Mouse (Mus musculus) thymus, adult 2 months (tissue): ENCODE data around the gene Fam89a. TPM values are rescaled to one million over a fixed set of nuclear protein-coding genes. Genes with fewer than 3 reads are reported as not detected.

Experiments
- DNase-seq: peaks from one replicate; pipeline ENCODE4 v3.0.0; 2021
- H3K27ac ChIP-seq: fragments of 200-500 bp; 2 replicates; pipeline ENCODE4 v1.5.1; 2012; ENCODE audit warnings: low read length, control low read depth; ENCODE audit not compliant: control insufficient read depth, insufficient read depth
- H3K27me3 ChIP-seq: fragments of 200-500 bp; 2 replicates; pipeline ENCODE4 v1.6.1; 2012; ENCODE audit warnings: mild to moderate bottlenecking, low read length, moderate library complexity, mixed read lengths; ENCODE audit not compliant: control insufficient read depth, insufficient read depth
- H3K36me3 ChIP-seq: fragments of 200-500 bp; 2 replicates; pipeline ENCODE4 v1.6.1; 2012; ENCODE audit warnings: mild to moderate bottlenecking, low read length, moderate library complexity; ENCODE audit not compliant: control insufficient read depth, insufficient read depth
- H3K4me1 ChIP-seq: fragments of 200-500 bp; replicated peaks from 2 replicates; pipeline ENCODE4 v1.6.1; 2012; ENCODE audit warnings: low read length; ENCODE audit not compliant: control insufficient read depth, insufficient read depth
- H3K4me3 ChIP-seq: fragments of 200-500 bp; 2 replicates; pipeline ENCODE4 v1.5.1; 2012; ENCODE audit warnings: mild to moderate bottlenecking, low read length, control low read depth, moderate library complexity; ENCODE audit not compliant: control insufficient read depth, insufficient read depth
- CTCF ChIP-seq: fragments of 200-500 bp; IDR thresholded peaks from 2 replicates; pipeline ENCODE4 v1.5.1; 2012; ENCODE audit warnings: mild to moderate bottlenecking, control low read depth, low read length, moderate library complexity, borderline replicate concordance; ENCODE audit not compliant: control insufficient read depth, poor library complexity, insufficient read depth; ENCODE audit errors: extremely low read depth
- POLR2A ChIP-seq: fragments of 200-500 bp; IDR thresholded peaks from 2 replicates; pipeline ENCODE4 v1.6.1; 2012; ENCODE audit warnings: mild to moderate bottlenecking, low read length, control low read depth, moderate library complexity; ENCODE audit not compliant: control insufficient read depth, poor library complexity, insufficient read depth; ENCODE audit errors: extremely low read depth
- WGBS: fragments of 180-500 bp; shearing (Covaris S2); methylation state at CpG from one replicate; pipeline ENCODE4 v1.1.7; 2018; 5-methylcytosine and 5-hydroxymethylcytosine counted together
- polyA plus RNA-seq: library from polyadenylated mRNA; depleted of rRNA; stranded (reverse); fragments of >200 nt; gene quantifications from 2 replicates; pipeline ENCODE4 v1.2.3, GENCODE M21; 2012; rRNA removed

Gene Fam89a
- polyA plus RNA-seq, 1 experiment: 15.5 TPM

GRCm38 (mm10) chr8:124701023-124701422 is 50.6 kb downstream of the Fam89a start:
- H3K27ac ChIP-seq: peak overlapping the region; percentile 100

GRCm38 (mm10) chr8:124700271-124700670 is 51.4 kb downstream of the Fam89a start:
- DNase-seq: peak; percentile 37
- Histone ChIP-seq H3K4me1 (peaks cover 48% of the 10 kb centered on the region), H3K27ac (peak overlapping the region; percentile 100), H3K36me3 (no peaks in the 10 kb centered on the region; the same call in 1 of the 2 replicates), H3K4me3 (no peak overlapping the region), H3K27me3 (no peaks in the 10 kb centered on the region)
- no peak for TF ChIP-seq CTCF
- TF ChIP-seq POLR2A: no peak
- 33% methylated on average over 5 of the region's 5 CpGs for WGBS

More at GRCm38 (mm10) chr8:124701023-124701422, 50.6 kb downstream of the Fam89a start:
- Histone ChIP-seq H3K27me3 (no peaks in the 10 kb centered on the region), H3K36me3 (no peaks in the 10 kb centered on the region; the same call in 1 of the 2 replicates), H3K4me3 (no peak overlapping the region), H3K4me1 (peaks cover 48% of the 10 kb centered on the region)
- peak; percentile 60; the same call in 1 of the 2 replicates for TF ChIP-seq POLR2A
- 0 out of 2 replicates have a peak, but pooled peaks have one; percentile 48 for TF ChIP-seq CTCF
- peak; percentile 78 for DNase-seq
- 7% methylated on average over 9 of the region's 9 CpGs for WGBS

GRCm38 (mm10) chr8:124695424-124696100 is 56.1 kb downstream of the Fam89a start:
- Histone ChIP-seq H3K4me3 (no peak overlapping the region), H3K27me3 (no peaks in the 10 kb centered on the region), H3K36me3 (peaks cover 12% of the 10 kb centered on the region), H3K27ac (no peak overlapping the region), H3K4me1 (peaks cover 13% of the 10 kb centered on the region)
- TF ChIP-seq CTCF: no peak
- TF ChIP-seq POLR2A: no peak
- DNase-seq: no peak
- 97% methylated on average over 22 of the region's 22 CpGs for WGBS

GRCm38 (mm10) chr8:124691706-124692105 is 59.9 kb downstream of the Fam89a start:
- H3K4me1 ChIP-seq: no peaks in the 10 kb centered on the region
- H3K36me3 ChIP-seq: peaks cover 24% of the 10 kb centered on the region
- no peak overlapping the region for H3K4me3 ChIP-seq
- H3K27me3 ChIP-seq: no peaks in the 10 kb centered on the region
- no peak for DNase-seq
- no peak for TF ChIP-seq CTCF
- TF ChIP-seq POLR2A: no peak
- no peak overlapping the region for H3K27ac ChIP-seq
- 96% methylated on average over 4 of the region's 4 CpGs for WGBS

Other genes starting within 250 kb of the Fam89a start
- gene Cog2, start 231.1 kb downstream of the Fam89a start, polyA plus RNA-seq: 33.8 and 34.4 TPM in 2 replicates
- gene Agt, start 182.1 kb downstream of the Fam89a start, polyA plus RNA-seq: 4.1 and 4.7 TPM in 2 replicates
- gene Capn9, start 175.7 kb downstream of the Fam89a start, polyA plus RNA-seq: 0.08 and 0.13 TPM in 2 replicates
- gene 2310022B05Rik, start 88.5 kb downstream of the Fam89a start, polyA plus RNA-seq: 17.3 and 18.1 TPM in 2 replicates
- 49.8 and 53.2 TPM in 2 replicates for gene Ttc13, start 29.8 kb downstream of the Fam89a start, polyA plus RNA-seq
- 53.5 and 56.7 TPM in 2 replicates for gene Arv1, start 29.7 kb downstream of the Fam89a start, polyA plus RNA-seq
- 0.26 TPM in 2 replicates for gene Trim67, start 41.3 kb upstream of the Fam89a start, polyA plus RNA-seq
- 72.3 and 76.7 TPM in 2 replicates for gene Gnpat, start 111.2 kb upstream of the Fam89a start, polyA plus RNA-seq
- 15.1 and 18.7 TPM in 2 replicates for gene 2810004N23Rik, start 111.3 kb upstream of the Fam89a start, polyA plus RNA-seq
- 12.0 and 15.2 TPM in 2 replicates for gene Exoc8, start 145.9 kb upstream of the Fam89a start, polyA plus RNA-seq
- 26.8 and 27.6 TPM in 2 replicates for gene Sprtn, start 146.1 kb upstream of the Fam89a start, polyA plus RNA-seq
- gene Egln1, start 197.5 kb upstream of the Fam89a start, polyA plus RNA-seq: 40.5 and 43.1 TPM in 2 replicates